Mouse (Mus musculus) ovary, postnatal 10 days (tissue): ENCODE data around the gene Sox15.
"Not testable (repeated sequence)": the region's sequence is repeated elsewhere in the genome, so short reads cannot be mapped to it uniquely, and the experiment has no call there.

ENCODE experiments used
- DNase-seq: peaks from one replicate; pipeline ENCODE4 v3.0.0; 2022; ENCODE audit warnings: low spot score

Gene Sox15

DNA sequence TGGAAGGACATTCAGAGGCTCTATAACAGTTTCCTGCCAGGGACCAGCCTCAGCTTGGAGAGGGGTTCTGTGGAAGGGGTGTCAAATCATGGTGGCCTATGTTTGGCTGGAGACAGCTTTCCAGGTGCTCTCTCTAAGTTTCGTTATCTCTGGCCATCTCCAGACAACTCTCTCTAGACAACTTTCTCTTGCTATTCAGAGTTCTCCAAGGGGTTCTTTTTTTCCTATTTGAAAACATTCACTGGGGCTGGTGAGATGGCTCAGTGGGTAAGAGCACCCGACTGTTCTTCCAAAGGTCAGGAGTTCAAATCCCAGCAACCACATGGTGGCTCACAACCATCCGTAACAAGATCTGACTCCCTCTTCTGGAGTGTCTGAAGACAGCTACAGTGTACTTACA is 48.3 kb downstream of the Sox15 start:
- not testable (repeated sequence) for DNase-seq

GRCm38 (mm10) chr11:69703814-69704612 is 48.9 kb downstream of the Sox15 start:
- no peak for DNase-seq

DNA sequence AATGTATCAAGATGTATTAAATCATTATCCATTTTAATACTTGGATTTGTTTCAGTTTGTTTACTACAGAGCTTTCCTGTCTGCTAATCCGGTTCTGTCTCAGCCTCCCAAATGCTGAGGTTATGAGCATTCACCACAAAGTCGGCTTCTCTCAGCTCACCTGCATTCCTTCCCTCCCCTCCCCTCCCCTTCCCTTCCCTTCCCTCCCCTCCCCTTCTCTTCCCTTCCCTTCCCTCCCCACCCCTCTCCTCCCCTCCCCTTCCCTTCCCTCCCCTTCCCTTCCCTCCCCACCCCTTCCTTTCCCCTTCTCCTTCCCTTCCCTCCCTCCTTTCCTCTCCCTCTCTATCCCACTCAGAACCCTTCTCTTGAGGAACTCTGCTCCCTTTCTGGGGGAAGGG is 49.5 kb downstream of the Sox15 start:
- no peak for DNase-seq
